Mouse (Mus musculus) spleen, adult 18-20 months (tissue): ENCODE measurements around the gene Gimap3.

Experiments
- DNase-seq, 2 experiments: peaks; one replicate each; pipeline ENCODE4 v3.0.0; 2022; ENCODE audit warnings: mixed read lengths in 2 of 2

Gene Gimap3

DNA sequence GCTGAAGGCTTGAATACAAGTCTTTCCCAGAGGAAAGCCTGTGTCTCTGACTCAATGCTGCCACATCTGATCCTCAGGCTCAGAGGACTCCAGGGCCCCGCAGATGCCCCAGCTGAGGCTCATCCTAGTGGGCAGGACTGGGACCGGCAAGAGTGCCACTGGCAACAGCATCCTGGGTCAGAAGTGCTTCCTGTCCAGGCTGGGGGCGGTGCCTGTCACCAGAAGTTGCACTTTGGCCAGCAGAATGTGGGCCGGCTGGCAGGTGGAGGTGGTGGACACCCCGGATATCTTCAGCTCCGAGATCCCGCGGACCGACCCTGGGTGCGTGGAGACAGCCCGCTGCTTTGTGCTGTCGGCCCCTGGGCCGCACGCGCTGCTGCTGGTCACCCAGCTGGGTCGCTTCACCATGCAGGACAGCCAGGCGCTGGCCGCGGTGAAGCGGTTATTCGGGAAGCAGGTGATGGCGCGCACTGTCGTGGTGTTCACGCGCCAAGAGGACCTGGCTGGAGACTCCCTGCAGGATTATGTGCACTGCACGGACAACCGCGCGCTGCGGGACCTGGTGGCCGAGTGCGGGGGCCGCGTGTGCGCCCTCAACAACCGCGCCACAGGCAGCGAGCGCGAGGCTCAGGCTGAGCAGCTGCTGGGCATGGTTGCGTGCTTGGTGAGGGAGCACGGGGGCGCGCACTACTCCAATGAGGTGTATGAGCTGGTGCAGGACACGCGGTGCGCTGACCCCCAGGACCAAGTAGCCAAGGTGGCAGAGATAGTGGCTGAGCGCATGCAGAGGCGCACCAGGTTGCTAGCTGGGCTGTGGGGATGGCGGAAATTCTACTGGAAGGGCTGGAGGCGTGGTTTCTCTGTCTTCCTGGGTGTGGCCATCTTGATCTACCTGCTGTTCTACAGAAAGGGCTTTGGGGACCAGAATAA lies 28.0 kb downstream of the Gimap3 start:
- no peak for DNase-seq

DNA sequence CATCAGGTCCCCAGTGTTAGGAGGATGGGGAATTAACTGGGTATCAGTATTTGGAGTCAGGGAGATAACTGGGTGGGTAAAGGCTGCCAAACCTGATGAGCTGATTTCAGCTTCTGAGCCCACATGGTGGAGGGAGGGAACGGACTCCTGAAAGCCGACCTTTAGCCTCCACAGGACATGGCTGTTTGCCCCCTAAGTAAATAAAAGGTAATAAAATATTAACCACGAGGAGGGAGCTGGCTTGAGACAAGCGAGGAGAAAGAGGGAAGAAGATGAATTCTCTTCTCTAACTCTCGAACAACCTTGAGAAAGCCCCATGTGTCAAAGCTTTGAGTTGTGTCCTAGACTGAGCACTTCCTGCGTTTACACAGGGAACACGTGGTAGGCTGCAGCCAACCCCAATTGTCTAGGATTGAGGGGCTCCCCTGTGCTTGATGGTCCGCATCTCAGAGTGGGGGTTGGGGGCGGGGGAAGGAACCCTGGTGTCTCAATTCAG lies 28.9 kb downstream of the Gimap3 start:
- DNase-seq: no peak

DNA sequence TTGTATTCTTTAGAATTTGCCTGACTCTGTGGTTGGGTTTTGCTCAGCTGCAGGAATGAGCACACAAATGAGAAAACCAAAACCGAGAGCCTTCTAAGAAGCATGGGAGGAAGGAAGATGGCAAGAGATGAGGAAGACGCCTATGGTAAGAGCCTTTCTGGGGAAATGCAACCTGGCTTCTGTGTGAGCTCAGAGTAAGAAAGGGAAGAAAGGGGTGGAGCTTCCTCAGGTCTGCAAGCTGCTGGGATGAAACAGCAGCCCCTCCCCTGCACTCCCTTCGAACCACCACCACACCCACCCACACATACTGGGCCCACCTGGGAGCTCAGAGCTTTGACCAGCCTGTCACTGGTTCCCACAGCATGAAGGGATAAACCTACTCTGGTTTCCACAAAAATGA lies 29.4 kb downstream of the Gimap3 start:
- DNase-seq: no peak

DNA sequence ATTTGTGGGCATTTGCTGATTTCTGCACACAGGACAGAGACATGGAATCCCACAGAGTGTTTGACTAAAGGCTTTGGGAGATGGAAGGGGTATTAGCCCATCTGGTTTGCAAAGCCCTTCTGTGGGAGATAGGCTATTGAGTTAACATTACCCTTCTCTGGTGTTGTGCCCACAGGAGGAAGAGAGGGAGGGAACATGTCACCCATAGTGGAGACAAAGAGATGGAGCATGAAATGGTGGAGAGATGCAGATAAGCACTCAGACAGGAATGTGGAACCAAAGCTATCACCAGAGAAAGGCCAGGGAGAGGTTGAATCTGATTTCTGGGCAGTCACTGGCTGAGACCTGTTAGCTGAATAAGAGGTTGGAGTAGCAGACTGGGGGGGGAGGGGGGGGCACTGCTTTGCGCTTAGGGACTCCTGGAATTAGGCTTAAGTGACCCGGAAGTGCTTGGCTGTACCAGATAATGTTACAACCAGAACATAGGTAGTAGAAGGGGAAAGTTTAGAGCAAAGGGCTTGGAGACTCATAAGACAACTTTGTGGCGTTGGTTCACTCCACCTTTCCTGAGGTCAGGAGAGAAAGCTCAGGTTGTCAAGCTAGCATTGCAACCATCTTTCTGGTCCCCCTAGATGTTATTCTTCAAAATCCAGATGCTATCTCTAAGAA lies 30.0 kb downstream of the Gimap3 start:
- DNase-seq: no peak

DNA sequence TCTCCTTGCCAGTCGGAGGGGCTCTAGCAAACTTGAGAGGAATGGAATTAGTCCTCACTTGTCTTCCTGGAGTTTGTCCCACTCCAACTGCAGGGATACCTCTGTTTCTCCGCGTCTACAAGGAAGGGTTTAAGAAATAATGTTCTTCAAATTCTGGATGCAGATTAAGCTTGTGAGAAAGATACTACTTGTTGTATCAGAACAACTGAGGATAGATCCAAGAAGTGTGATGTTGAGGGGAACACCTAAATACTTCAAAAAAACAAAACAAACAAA lies 30.9 kb downstream of the Gimap3 start:
- no peak for DNase-seq

DNA sequence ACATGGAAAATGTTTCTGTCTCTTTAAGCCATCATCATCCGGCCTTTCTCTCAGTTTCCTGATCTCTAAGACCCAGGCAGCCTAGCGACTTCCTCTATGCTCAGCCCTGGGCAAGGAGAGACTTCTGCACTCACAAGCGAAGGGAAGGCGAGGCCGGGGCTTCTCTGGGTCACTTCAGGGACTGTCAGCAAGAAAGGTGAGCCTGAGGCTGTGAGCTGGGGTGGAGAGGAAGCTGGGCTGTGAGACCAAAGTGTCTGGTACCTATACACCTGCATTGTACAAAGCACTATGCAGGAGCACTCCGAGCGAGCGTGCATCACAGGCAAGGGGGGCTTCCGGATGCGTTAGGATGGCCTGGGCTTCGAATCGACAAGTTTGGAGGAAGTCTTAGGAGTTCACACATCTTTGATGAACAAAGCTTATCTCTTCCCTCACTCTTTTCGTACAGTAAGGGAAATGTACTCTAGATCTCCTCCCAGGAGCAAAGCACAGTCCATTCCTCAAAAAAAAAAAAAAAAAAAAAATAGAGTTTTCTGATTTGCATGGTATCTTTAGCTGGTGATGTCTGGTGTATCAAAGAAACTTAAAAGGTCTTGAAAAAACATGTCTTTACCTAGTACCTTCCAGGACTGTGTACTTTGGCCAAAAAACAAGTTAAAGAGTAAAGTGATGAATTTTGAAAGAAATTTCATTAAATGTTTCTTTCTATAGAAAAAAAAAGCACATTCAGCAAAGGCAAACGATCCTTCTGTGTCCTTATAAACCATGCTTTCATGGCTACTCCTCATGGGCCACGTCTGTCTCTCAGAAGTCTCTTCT lies 31.5 kb downstream of the Gimap3 start, which contains the start of gene Gimap1:
Gimap1 (plus strand) TSS at position 94 of the 819 bp plus-strand sequence.
- peak; percentile 76 for DNase-seq

DNA sequence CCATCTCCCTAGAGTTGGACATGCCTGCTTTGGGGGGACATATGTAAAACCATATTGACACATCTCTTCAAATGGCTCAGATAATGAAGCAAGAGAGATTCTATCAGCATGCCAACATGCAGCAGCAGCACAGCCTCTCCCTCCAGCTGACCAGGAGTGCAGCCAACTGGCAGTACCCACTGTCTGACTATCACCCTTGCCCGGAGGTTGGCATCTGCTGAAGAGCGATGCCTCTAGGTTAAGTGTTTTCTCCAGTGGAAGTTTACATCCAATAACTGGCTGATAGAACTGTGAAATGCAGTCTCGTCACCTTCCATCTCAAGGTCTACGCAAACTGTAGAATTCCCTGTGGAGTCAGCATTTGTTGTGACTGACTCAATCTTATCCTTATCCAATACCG lies 33.0 kb downstream of the Gimap3 start:
- DNase-seq: no peak

DNA sequence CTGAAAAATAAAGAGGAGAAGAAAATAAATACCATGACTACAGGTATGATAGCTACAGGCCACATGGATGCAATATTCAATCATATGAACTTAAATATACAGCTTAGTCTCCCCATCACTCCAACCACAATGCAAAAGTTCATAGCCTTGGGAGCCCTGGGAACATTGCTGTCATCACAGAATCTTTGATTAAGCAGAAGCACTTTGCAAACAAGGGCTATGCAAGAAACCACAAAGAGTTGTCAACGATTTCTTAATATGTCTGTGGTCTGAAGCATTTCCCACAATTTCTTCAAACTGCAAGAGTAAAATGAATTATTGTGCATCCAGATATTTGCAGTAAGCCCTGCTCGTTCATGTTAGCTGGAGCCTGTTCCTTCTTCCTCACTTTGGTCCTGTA lies 33.6 kb downstream of the Gimap3 start:
- DNase-seq: no peak

DNA sequence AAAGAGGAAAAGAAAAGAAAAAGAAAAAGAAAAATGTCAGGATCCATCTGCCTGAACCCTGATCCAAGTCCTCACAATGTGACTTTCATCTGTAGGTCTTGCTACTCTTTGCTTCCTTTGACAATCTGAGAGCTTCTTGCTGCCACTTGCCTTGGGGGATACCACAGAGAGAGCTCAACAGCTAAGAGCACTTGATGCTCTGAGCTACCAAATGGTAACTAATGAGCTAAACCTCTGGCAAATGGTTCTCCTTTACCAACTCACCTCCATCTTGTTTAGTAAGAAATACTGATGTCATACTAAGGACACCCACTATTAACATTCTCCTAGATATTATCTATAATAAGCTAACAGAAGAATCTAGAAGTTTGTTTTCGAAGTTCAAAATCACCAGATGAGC lies 37.0 kb downstream of the Gimap3 start:
- DNase-seq: no peak

DNA sequence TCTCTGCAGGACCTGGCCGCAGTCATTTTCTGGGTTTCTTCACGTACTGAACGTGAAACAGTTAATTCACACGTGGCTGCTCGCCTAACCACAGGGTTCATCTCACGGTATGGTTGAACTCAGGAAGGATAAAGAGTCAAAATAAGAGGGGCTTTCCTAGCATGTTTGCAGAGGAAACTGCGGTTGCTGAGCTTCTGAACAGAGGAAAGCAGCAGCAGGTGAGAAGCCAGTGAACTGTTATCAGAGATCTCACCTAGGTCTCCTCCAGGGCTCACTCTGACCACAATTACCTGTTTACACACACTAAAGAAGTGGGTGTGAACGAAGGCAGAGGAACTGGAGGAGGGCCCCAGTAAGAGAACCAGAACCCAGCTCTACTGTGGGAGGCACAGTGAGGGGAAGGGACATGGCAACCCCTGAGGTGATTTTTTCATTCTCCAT lies 37.8 kb downstream of the Gimap3 start:
- peak; percentile 55 to 69 for DNase-seq

DNA sequence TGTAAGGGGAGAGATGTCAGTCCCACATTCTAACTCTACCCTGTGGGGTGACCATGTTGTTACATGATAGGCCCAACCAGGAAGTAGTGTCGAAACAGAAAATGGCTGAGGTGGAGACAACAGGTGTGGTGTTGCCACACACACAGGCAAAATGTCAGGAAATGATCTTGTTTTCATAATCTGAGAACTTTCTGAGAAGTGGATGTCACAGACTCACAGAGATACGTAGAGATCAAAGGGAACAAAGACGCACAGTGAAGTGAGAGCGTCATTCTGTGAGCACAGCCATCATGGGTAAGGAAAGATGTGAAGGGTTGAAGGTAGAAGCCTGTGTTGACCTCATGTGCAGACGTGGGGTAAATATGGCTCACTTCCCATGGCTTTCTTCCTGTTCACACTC lies 42.9 kb downstream of the Gimap3 start:
- no peak for DNase-seq

DNA sequence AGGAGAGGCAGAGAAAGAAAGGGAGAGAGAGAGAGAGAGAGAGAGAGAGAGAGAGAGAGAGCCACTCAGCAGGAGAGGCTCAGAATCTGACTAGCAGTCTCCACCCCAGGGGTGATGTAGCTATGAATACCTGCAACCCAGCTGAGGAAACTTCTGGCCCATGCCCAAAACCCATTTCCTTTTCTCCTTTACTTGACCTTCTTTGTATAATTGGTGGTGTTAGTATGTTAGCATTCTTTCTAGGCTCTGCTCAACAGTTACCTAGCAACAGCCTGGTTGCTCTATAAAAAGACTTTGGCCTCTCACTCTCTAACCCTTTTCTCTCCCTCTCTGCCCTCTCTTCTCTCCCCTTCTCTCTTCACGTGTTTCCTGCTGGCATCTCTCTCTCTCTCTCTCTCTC lies 45.2 kb downstream of the Gimap3 start:
- DNase-seq: peak in 1 of 2 experiments; percentile 60

DNA sequence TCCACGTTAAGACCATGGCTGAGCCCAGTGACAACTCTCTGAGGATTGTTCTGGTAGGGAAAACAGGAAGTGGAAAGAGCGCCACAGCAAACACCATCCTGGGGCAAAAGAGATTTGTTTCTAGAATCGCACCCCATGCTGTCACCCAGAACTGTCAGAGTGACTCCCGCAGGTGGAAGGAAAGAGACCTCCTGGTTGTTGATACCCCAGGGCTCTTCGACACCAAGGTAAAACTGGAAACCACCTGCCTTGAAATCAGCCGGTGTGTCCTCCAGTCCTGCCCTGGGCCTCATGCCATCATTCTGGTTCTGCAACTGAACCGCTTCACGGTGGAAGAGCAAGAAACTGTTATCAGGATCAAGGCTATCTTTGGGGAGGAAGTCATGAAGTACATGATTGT lies 47.2 kb downstream of the Gimap3 start:
- DNase-seq: no peak

DNA sequence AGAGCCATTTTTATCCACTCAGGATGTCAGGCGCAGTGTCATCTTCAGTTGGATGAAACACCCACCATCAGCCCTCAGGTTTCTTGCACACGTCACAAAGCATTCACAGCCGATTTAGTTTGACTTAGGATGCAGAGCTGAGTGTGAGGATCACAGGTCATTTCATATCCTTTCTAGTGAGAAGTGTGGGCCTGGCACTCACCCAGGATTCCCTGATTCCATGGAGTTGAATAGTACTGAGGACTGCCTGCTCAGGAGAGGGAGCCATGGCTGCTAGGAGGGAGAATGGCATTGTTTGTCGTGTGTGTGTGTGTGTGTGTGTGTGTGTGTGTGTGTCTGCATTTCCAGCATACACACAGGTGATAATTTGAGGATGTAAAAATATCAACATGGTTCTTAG lies 50.3 kb downstream of the Gimap3 start:
- no peak for DNase-seq

DNA sequence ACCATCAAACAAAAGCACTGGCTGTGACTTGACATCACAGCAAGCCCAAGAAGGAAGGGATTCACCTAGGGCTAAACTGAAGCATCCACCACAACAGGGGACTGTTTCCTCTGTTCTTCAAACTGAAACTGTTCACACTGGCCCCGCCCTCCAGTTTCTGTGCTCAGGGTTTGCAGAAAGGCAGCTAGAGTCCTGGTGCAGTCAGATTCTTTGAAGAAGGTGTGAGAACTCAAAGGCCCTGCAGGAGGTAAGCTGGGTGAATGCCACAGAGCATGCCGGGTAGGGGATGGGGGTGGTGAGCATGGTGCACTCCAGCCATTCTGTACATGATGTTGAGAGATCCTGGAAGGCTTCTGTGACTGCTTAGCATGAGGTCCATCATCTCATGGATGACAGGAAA lies 52.2 kb downstream of the Gimap3 start, which contains the start of the genes Gm28053 and Gimap7:
Gm28053 (plus strand) TSS at position 153 of the 400 bp plus-strand sequence.
Gimap7 (plus strand) TSS at position 167 of the 400 bp plus-strand sequence.
- DNase-seq: peak; percentile 59 to 66
